Mouse (Mus musculus) embryonic facial prominence, embryonic 15.5 days (tissue): Measurements from ENCODE around the gene Acss2. TPM values are rescaled to one million over a fixed set of nuclear protein-coding genes. Genes with fewer than 3 reads are reported as not detected.

ENCODE experiments used
- ATAC-seq: fragments of 200-750 bp; cut with Nextera tagmentation; 2 replicates; pipeline ENCODE4 v1.8.0; 2017; ENCODE audit warnings: low read depth, moderate TSS enrichment; ENCODE audit not compliant: insufficient number of reproducible peaks, low FRiP score, low TSS enrichment
- H3K27ac ChIP-seq: fragments of 300-500 bp; sonication (generic); replicated peaks from 2 replicates; pipeline ENCODE4 v1.5.1; 2015; ENCODE audit warnings: mild to moderate bottlenecking, inconsistent platforms
- H3K27me3 ChIP-seq: fragments of 300-500 bp; sonication (generic); 2 replicates; pipeline ENCODE4 v1.6.1; 2015; ENCODE audit warnings: inconsistent platforms
- H3K36me3 ChIP-seq: fragments of 300-500 bp; sonication (generic); 2 replicates; pipeline ENCODE4 v1.6.1; 2015; ENCODE audit warnings: mild to moderate bottlenecking, inconsistent platforms
- H3K4me1 ChIP-seq: fragments of 300-500 bp; sonication (generic); 2 replicates; pipeline ENCODE4 v1.6.1; 2015; ENCODE audit warnings: inconsistent platforms
- H3K4me2 ChIP-seq: fragments of 300-500 bp; sonication (generic); replicated peaks from 2 replicates; pipeline ENCODE4 v1.6.1; 2015; ENCODE audit warnings: mild to moderate bottlenecking, inconsistent platforms
- H3K4me3 ChIP-seq: fragments of 300-500 bp; sonication (generic); replicated peaks from 2 replicates; pipeline ENCODE4 v1.5.1; 2015; ENCODE audit warnings: mild to moderate bottlenecking, inconsistent platforms
- H3K9ac ChIP-seq: fragments of 300-500 bp; sonication (generic); 2 replicates; pipeline ENCODE4 v1.6.1; 2015; ENCODE audit warnings: inconsistent platforms
- H3K9me3 ChIP-seq: fragments of 300-500 bp; sonication (generic); replicated peaks from 2 replicates; pipeline ENCODE4 v1.6.1; 2016; ENCODE audit warnings: inconsistent platforms
- WGBS: fragments of 180-500 bp; shearing (Covaris S2); methylation state at CpG from one replicate; pipeline ENCODE4 v1.1.7; 2015; 5-methylcytosine and 5-hydroxymethylcytosine counted together
- polyA plus RNA-seq: library from polyadenylated mRNA; unstranded; fragments of >200 nt; fragmentation: Nextera tagmentation; extraction: Ambion mirVana; gene quantifications from 2 replicates; pipeline ENCODE4 v1.2.1, GENCODE M21; 2015

Acss2 gene
- polyA plus RNA-seq, 1 experiment from 2014 or later, result 14.9 TPM

- Histone ChIP-seq H3K27me3 (no peaks in the 10 kb centered on the region), H3K4me3 (no peak overlapping the region), H3K36me3 (no peaks in the 10 kb centered on the region), H3K9ac (no peak overlapping the region), H3K4me2 (no peak overlapping the region), H3K4me1 (no peaks in the 10 kb centered on the region), H3K9me3 (no peaks in the 10 kb centered on the region), H3K27ac (no peak overlapping the region)
- no peak for ATAC-seq
These were observed 21.9 kb downstream of the Acss2 start for GRCm38 (mm10) chr2:155539696-155540095.

- Histone ChIP-seq H3K27me3 (no peaks in the 10 kb centered on the region), H3K4me3 (no peak overlapping the region), H3K9me3 (no peaks in the 10 kb centered on the region), H3K27ac (no peak overlapping the region), H3K9ac (no peak overlapping the region), H3K4me2 (no peak overlapping the region), H3K36me3 (no peaks in the 10 kb centered on the region), H3K4me1 (no peaks in the 10 kb centered on the region)
- WGBS, result 51% methylated on average over 6 of the region's 6 CpGs
- no peak for ATAC-seq
These were observed 23.2 kb downstream of the Acss2 start for GRCm38 (mm10) chr2:155540822-155541458.

GRCm38 (mm10) chr2:155546955-155547354 lies 29.2 kb downstream of the Acss2 start:
- WGBS, result 69% methylated on average over 1 of the region's 1 CpGs
- no peaks in the 10 kb centered on the region for H3K4me1 ChIP-seq
- no peak for ATAC-seq
- H3K27ac ChIP-seq, result no peak overlapping the region
- no peak overlapping the region for H3K4me2 ChIP-seq
- H3K9me3 ChIP-seq, result no peaks in the 10 kb centered on the region
- H3K9ac ChIP-seq, result no peak overlapping the region
- H3K27me3 ChIP-seq, result no peaks in the 10 kb centered on the region
- no peak overlapping the region for H3K4me3 ChIP-seq
- no peaks in the 10 kb centered on the region for H3K36me3 ChIP-seq

GRCm38 (mm10) chr2:155552336-155552735 lies 34.6 kb downstream of the Acss2 start:
- H3K36me3 ChIP-seq, result no peaks in the 10 kb centered on the region
- ATAC-seq, result no peak
- no peaks in the 10 kb centered on the region for H3K27me3 ChIP-seq
- H3K4me3 ChIP-seq, result no peak overlapping the region
- no peak overlapping the region for H3K27ac ChIP-seq
- no peaks in the 10 kb centered on the region for H3K4me1 ChIP-seq
- no peak overlapping the region for H3K4me2 ChIP-seq
- no peaks in the 10 kb centered on the region for H3K9me3 ChIP-seq
- H3K9ac ChIP-seq, result no peak overlapping the region

- Histone ChIP-seq H3K36me3 (no peaks in the 10 kb centered on the region), H3K9ac (no peak overlapping the region), H3K4me2 (no peak overlapping the region), H3K4me3 (no peak overlapping the region), H3K9me3 (no peaks in the 10 kb centered on the region), H3K27me3 (no peaks in the 10 kb centered on the region), H3K4me1 (no peaks in the 10 kb centered on the region), H3K27ac (no peak overlapping the region)
- ATAC-seq, result no peak
These were observed 35.2 kb downstream of the Acss2 start for GRCm38 (mm10) chr2:155552949-155553354.

GRCm38 (mm10) chr2:155554426-155554985 lies 36.8 kb downstream of the Acss2 start:
- H3K9ac ChIP-seq, result no peak overlapping the region
- H3K9me3 ChIP-seq, result no peaks in the 10 kb centered on the region
- no peak overlapping the region for H3K4me2 ChIP-seq
- 85% methylated on average over 2 of the region's 2 CpGs for WGBS
- no peaks in the 10 kb centered on the region for H3K27me3 ChIP-seq
- H3K4me1 ChIP-seq, result no peaks in the 10 kb centered on the region
- H3K36me3 ChIP-seq, result no peaks in the 10 kb centered on the region; the same call in 1 of the 2 replicates
- H3K27ac ChIP-seq, result no peak overlapping the region
- no peak overlapping the region for H3K4me3 ChIP-seq
- ATAC-seq, result no peak

GRCm38 (mm10) chr2:155562209-155562608 lies 44.5 kb downstream of the Acss2 start:
- Histone ChIP-seq H3K4me2 (no peak overlapping the region), H3K27me3 (no peaks in the 10 kb centered on the region), H3K9ac (no peak overlapping the region), H3K4me3 (no peak overlapping the region), H3K9me3 (no peaks in the 10 kb centered on the region), H3K27ac (no peak overlapping the region), H3K36me3 (peaks cover 10% of the 10 kb centered on the region), H3K4me1 (no peaks in the 10 kb centered on the region)
- no peak for ATAC-seq
- WGBS, result 57% methylated on average over 1 of the region's 1 CpGs

GRCm38 (mm10) chr2:155562934-155563333 lies 45.2 kb downstream of the Acss2 start:
- WGBS, result 84% methylated on average over 4 of the region's 4 CpGs
- ATAC-seq, result no peak

GRCm38 (mm10) chr2:155567751-155568150 lies 50.0 kb downstream of the Acss2 start:
- Histone ChIP-seq H3K4me2 (no peak overlapping the region), H3K9me3 (no peaks in the 10 kb centered on the region), H3K4me3 (no peak overlapping the region), H3K27ac (no peak overlapping the region), H3K4me1 (no peaks in the 10 kb centered on the region), H3K9ac (no peak overlapping the region), H3K27me3 (no peaks in the 10 kb centered on the region), H3K36me3 (peaks cover 18% of the 10 kb centered on the region; the same call in 1 of the 2 replicates)
- 79% methylated on average over 5 of the region's 5 CpGs for WGBS
- no peak for ATAC-seq

More at GRCm38 (mm10) chr2:155562934-155563333, 45.2 kb downstream of the Acss2 start:
- Histone ChIP-seq H3K27ac (no peak overlapping the region), H3K4me2 (no peak overlapping the region), H3K4me1 (no peaks in the 10 kb centered on the region), H3K9me3 (no peaks in the 10 kb centered on the region), H3K4me3 (no peak overlapping the region), H3K36me3 (peaks cover 15% of the 10 kb centered on the region), H3K9ac (no peak overlapping the region), H3K27me3 (no peaks in the 10 kb centered on the region)

- Histone ChIP-seq H3K4me3 (no peak overlapping the region), H3K9me3 (no peaks in the 10 kb centered on the region), H3K27ac (no peak overlapping the region), H3K36me3 (peaks cover 18% of the 10 kb centered on the region; the same call in 1 of the 2 replicates), H3K9ac (no peak overlapping the region), H3K27me3 (no peaks in the 10 kb centered on the region), H3K4me2 (no peak overlapping the region), H3K4me1 (no peaks in the 10 kb centered on the region)
- no peak for ATAC-seq
- 37% methylated on average over 3 of the region's 3 CpGs for WGBS
These were observed 51.6 kb downstream of the Acss2 start for GRCm38 (mm10) chr2:155569223-155569807.

- H3K9ac ChIP-seq, result no peak overlapping the region
- ATAC-seq, result no peak
These were observed 55.3 kb downstream of the Acss2 start for GRCm38 (mm10) chr2:155573001-155573400.

GRCm38 (mm10) chr2:155573996-155574395 lies 56.2 kb downstream of the Acss2 start:
- Histone ChIP-seq H3K4me3 (no peak overlapping the region), H3K9ac (no peak overlapping the region), H3K36me3 (0 out of 2 replicates have a peak, but pooled peaks cover 16% of the 10 kb centered on the region), H3K27me3 (no peaks in the 10 kb centered on the region), H3K27ac (no peak overlapping the region), H3K9me3 (no peaks in the 10 kb centered on the region), H3K4me1 (no peaks in the 10 kb centered on the region), H3K4me2 (no peak overlapping the region)
- ATAC-seq, result no peak
- WGBS, result 93% methylated on average over 7 of the region's 7 CpGs

More at GRCm38 (mm10) chr2:155573001-155573400, 55.3 kb downstream of the Acss2 start:
- Histone ChIP-seq H3K4me2 (no peak overlapping the region), H3K4me1 (no peaks in the 10 kb centered on the region), H3K27ac (no peak overlapping the region), H3K36me3 (0 out of 2 replicates have a peak, but pooled peaks cover 16% of the 10 kb centered on the region), H3K27me3 (no peaks in the 10 kb centered on the region), H3K9me3 (no peaks in the 10 kb centered on the region), H3K4me3 (no peak overlapping the region)
- 85% methylated on average over 9 of the region's 9 CpGs for WGBS
